Mouse (Mus musculus): ENCODE results near the gene Nasp. TPM values are rescaled to one million over a fixed set of nuclear protein-coding genes. Genes with fewer than 3 reads are reported as not detected.

The Nasp gene
- polyA plus RNA-seq, 1 experiment from 2014 or later = 83.0 TPM

GRCm38 (mm10) chr4:116635197-116635596, 7.5 kb upstream of the Nasp start:
- no peak for DNase-seq
- Histone ChIP-seq H3K9ac (no peak overlapping the region), H3K4me3 (replicated peaks) (no peak overlapping the region), H3K36me3 (peaks cover 56% of the 10 kb centered on the region), H3K27ac (no peak overlapping the region), H3K27me3 (no peaks in the 10 kb centered on the region), H3K4me1 (replicated peaks) (no peaks in the 10 kb centered on the region), H3K9me3 (replicated peaks) (no peaks in the 10 kb centered on the region), H3K4me2 (no peak overlapping the region)
- WGBS (ENCODE audit: insufficient replicate concordance) = 80% methylated on average over 1 of the region's 1 CpGs
- ATAC-seq (ENCODE audit: low read depth) = no peak

DNA sequence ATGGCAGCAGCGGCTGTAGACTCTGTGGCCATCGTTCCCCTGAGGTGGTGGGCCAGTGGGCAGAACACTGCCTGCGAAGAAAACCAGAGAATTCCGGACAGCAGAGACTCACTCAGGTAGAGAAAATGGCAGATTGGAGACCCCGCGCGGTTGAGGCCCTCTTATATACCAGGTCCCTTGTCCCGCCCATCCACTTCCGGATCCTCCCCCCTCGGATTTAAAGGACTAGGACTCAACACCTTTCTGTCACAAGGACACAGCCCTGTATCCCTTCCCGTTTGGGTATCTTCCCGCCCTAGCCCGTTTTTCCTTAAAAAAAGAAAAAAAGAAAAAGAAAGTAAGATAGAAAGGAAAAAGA, 403 bp downstream of the Nasp start:
- Histone ChIP-seq H3K9ac (peak overlapping the region; percentile 90), H3K27me3 (no peaks in the 10 kb centered on the region), H3K9me3 (replicated peaks) (no peaks in the 10 kb centered on the region), H3K36me3 (peaks cover 17% of the 10 kb centered on the region), H3K4me2 (peak overlapping the region; percentile 88), H3K27ac (peak overlapping the region; percentile 94), H3K4me1 (replicated peaks) (peaks cover 25% of the 10 kb centered on the region), H3K4me3 (replicated peaks) (peak overlapping the region; percentile 96)
- under 1% methylated on average over 13 of the region's 13 CpGs for WGBS (ENCODE audit: insufficient replicate concordance)
- peak; percentile 86 for DNase-seq
- ATAC-seq (ENCODE audit: low read depth) = peak; percentile 82

DNA sequence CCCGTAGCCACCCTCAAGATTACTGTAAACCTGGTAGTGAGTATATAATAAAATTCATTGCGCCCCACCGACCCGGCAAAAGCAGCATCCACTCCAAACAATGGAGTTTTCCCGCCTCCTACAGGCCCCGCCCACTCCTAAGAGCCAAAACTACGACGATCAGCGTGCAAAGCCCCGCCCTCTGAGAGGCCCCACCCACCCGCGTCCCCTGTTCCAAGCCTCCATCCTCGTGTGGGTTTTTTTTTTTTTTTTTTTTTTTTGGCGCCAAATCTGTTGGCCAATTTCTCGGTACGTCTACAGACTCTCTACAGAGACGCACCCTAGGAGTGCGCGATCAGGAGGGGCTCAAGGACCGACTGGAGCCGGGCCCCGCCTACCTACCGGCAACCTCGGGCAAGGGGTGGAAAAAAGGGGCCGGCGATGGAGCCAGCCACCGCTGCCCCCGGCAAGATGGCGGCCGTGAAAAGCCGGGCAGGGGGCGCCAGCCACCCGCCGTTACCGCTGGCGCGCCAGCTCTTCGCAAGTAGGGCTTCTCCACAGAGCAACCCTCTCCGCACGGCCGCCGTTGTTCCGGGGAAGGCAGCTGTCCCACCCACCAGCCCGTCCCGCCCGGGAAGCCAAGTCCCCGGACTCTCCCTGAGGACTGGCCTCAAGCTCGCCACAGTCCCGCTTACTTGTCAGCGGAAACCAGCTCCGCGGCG, 933 bp downstream of the Nasp start:
- ATAC-seq (ENCODE audit: low read depth) (peak; percentile 76), DNase-seq (peak; percentile 79)
- H3K27ac ChIP-seq = peak overlapping the region; percentile 94
- under 1% methylated on average over 52 of the region's 53 CpGs for WGBS (ENCODE audit: insufficient replicate concordance)
- peaks cover 25% of the 10 kb centered on the region for H3K4me1 ChIP-seq (replicated peaks)
- peaks cover 21% of the 10 kb centered on the region for H3K36me3 ChIP-seq
- H3K9ac ChIP-seq = peak overlapping the region; percentile 90
- peak overlapping the region; percentile 96 for H3K4me3 ChIP-seq (replicated peaks)
- H3K9me3 ChIP-seq (replicated peaks) = no peaks in the 10 kb centered on the region
- H3K4me2 ChIP-seq = peak overlapping the region; percentile 88
- no peaks in the 10 kb centered on the region for H3K27me3 ChIP-seq

DNA sequence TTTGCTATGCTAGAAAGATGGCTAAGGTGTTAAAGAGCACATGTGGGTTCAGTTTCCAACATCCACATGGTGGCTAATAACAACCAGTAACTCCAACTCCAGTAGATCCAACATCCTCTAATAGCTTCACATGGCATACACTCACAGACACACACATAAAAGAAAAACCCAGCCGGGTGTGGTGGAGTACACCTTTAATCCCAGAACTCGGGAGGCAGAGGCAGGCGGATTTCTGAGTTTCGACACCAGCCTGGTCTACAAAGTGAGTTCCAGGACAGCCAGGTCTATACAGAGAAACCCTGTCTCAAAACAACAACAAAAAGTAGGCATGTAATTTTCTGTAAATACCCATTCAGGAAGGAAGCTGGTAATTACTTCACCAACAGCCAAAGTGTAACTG, 2.9 kb downstream of the Nasp start:
- 80% methylated on average over 4 of the region's 4 CpGs for WGBS (ENCODE audit: insufficient replicate concordance)
- Histone ChIP-seq H3K36me3 (peaks cover 39% of the 10 kb centered on the region), H3K27ac (no peak overlapping the region), H3K27me3 (no peaks in the 10 kb centered on the region), H3K4me1 (replicated peaks) (peaks cover 25% of the 10 kb centered on the region), H3K4me3 (replicated peaks) (peak overlapping the region; percentile 96; the same call in 1 of the 2 replicates), H3K4me2 (peak overlapping the region; percentile 88), H3K9ac (no peak overlapping the region; the same call in 1 of the 2 replicates), H3K9me3 (replicated peaks) (no peaks in the 10 kb centered on the region)
- no peak for DNase-seq
- no peak for ATAC-seq (ENCODE audit: low read depth)

DNA sequence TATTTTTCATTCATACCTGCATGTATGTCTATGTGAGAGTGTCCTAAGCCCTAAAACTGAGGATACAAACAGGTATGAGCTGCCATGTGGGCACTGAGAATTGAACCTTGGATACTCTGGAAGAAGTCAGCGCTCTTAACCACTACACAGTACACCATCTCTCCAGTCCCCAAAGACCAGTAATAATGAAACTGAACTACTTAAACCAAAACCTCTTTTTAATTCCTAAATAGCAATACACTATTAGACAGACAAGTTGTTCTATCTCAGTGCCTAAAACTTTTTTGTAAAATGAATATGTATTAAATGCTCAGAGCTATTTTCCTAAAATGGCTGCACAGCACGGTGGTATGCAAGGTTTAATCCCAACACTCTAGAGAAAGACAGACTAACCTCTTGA, 12.5 kb downstream of the Nasp start:
- WGBS (ENCODE audit: insufficient replicate concordance) = 88% methylated on average over 2 of the region's 2 CpGs
- no peaks in the 10 kb centered on the region for H3K9me3 ChIP-seq (replicated peaks)
- ATAC-seq (ENCODE audit: low read depth) (no peak), DNase-seq (no peak)
- H3K4me1 ChIP-seq (replicated peaks) = no peaks in the 10 kb centered on the region
- H3K4me3 ChIP-seq (replicated peaks) = no peak overlapping the region
- no peak overlapping the region for H3K9ac ChIP-seq
- H3K36me3 ChIP-seq = peaks cover 78% of the 10 kb centered on the region
- H3K27ac ChIP-seq = no peak overlapping the region
- H3K4me2 ChIP-seq = no peak overlapping the region
- no peaks in the 10 kb centered on the region for H3K27me3 ChIP-seq

GRCm38 (mm10) chr4:116612621-116613020, 15.1 kb downstream of the Nasp start:
- Histone ChIP-seq H3K4me3 (replicated peaks) (no peak overlapping the region), H3K36me3 (peaks cover 78% of the 10 kb centered on the region), H3K4me2 (no peak overlapping the region), H3K4me1 (replicated peaks) (no peaks in the 10 kb centered on the region), H3K9ac (no peak overlapping the region), H3K27ac (no peak overlapping the region), H3K27me3 (no peaks in the 10 kb centered on the region), H3K9me3 (replicated peaks) (no peaks in the 10 kb centered on the region)
- WGBS (ENCODE audit: insufficient replicate concordance) = 86% methylated on average over 2 of the region's 2 CpGs
- no peak for DNase-seq
- ATAC-seq (ENCODE audit: low read depth) = no peak

DNA sequence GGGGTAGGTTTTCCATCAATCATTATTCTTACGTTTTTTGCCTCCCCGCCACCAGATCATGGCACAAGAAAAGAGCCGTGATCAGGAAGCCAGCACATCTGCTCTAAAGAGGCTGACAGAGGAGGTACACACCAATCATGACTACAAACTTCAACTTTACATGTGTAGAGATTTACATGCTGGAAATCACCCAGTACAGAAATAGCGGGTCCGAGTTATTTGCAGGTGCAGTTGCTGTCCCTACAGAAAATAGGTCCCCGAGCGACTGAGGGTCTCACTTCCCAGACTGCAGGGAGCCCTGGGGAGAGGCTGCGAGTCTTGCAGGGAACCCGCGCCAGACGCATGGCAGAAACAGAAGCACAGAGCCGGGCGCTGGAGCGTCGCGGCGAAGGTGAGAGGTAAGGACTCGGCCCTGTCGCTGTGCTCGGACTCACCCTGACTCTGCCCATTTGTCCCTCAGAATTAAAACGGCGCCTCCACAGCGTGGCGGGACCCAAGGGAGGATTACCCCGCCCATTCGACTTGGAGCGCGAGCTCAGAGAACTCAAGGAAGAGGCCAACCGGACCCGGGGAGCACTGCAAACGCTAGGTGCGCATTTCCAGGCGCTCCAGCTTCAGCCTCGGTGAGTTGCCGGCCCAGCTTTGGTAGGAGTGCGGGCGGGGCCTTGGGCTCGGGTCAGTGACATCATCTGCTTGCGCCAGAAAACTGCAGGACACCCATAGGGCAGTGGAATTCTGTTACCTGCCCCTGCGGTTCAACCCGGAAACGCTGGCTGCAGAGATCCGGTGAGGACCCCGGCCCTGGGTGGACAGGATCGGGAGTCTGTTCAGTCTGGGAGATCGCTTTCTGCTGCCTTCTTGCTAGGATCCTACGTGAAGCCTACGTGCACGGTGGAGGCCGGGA, 30.5 kb downstream of the Nasp start:
- Histone ChIP-seq H3K4me2 (peak overlapping the region; percentile 94), H3K4me1 (replicated peaks) (peaks cover 26% of the 10 kb centered on the region), H3K27ac (peak overlapping the region; percentile 76), H3K36me3 (peaks cover 46% of the 10 kb centered on the region), H3K4me3 (replicated peaks) (peak overlapping the region; percentile 73), H3K9ac (peak overlapping the region; percentile 81), H3K9me3 (replicated peaks) (no peaks in the 10 kb centered on the region), H3K27me3 (no peaks in the 10 kb centered on the region)
- ATAC-seq (ENCODE audit: low read depth) (peak; percentile 95), DNase-seq (peak; percentile 85)
- WGBS (ENCODE audit: insufficient replicate concordance) = under 1% methylated on average over 50 of the region's 50 CpGs

- peaks cover 29% of the 10 kb centered on the region for H3K4me1 ChIP-seq (replicated peaks)
- peak within 1 kb of the TSS; percentile 94 for H3K4me2 ChIP-seq
- WGBS (ENCODE audit: insufficient replicate concordance) = 42% methylated on average over 5 of the region's 5 CpGs
- peak within 1 kb of the TSS; percentile 73 for H3K4me3 ChIP-seq (replicated peaks)
- no peaks in the 10 kb centered on the region for H3K27me3 ChIP-seq
- no peaks in the 10 kb centered on the region for H3K9me3 ChIP-seq (replicated peaks)
- H3K9ac ChIP-seq = peak within 1 kb of the TSS; percentile 81
- no peak for ATAC-seq (ENCODE audit: low read depth)
- H3K36me3 ChIP-seq = peaks cover 46% of the 10 kb centered on the region
- DNase-seq = no peak
- H3K27ac ChIP-seq = peak within 1 kb of the TSS; percentile 76
Observed at GRCm38 (mm10) chr4:116596379-116596778, 31.4 kb downstream of the Nasp start, which contains the start of gene Ccdc17. Gene Ccdc17, plus strand, starts transcription at chr4:116596654.

DNA sequence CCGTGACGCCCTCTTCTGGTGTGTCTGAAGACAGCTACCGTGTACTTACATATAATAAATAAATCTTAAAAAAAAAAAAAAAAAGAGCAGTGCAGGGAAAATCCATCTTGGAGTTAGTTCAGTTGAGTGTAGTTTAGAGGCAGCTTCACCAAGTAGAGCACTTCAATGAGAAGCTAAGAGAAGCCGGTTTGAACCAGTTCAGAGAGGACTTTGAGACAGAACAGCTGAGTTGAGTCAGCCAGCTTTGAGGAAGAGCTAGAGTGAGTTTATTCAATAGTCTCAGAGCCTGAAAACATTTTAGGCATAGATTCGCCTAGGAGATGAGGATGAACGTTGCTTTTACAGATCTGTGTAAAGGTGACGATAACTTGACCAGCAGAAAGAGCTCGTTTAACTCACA, 31.9 kb downstream of the Nasp start:
- Histone ChIP-seq H3K9me3 (replicated peaks) (no peaks in the 10 kb centered on the region), H3K4me1 (replicated peaks) (peaks cover 29% of the 10 kb centered on the region), H3K4me3 (replicated peaks) (no peak overlapping the region), H3K36me3 (peaks cover 47% of the 10 kb centered on the region), H3K27ac (no peak overlapping the region), H3K4me2 (peak overlapping the region; percentile 2; the same call in 1 of the 2 replicates), H3K9ac (no peak overlapping the region), H3K27me3 (no peaks in the 10 kb centered on the region)
- DNase-seq (no peak), ATAC-seq (ENCODE audit: low read depth) (no peak)
- WGBS (ENCODE audit: insufficient replicate concordance) = 76% methylated on average over 8 of the region's 8 CpGs

DNA sequence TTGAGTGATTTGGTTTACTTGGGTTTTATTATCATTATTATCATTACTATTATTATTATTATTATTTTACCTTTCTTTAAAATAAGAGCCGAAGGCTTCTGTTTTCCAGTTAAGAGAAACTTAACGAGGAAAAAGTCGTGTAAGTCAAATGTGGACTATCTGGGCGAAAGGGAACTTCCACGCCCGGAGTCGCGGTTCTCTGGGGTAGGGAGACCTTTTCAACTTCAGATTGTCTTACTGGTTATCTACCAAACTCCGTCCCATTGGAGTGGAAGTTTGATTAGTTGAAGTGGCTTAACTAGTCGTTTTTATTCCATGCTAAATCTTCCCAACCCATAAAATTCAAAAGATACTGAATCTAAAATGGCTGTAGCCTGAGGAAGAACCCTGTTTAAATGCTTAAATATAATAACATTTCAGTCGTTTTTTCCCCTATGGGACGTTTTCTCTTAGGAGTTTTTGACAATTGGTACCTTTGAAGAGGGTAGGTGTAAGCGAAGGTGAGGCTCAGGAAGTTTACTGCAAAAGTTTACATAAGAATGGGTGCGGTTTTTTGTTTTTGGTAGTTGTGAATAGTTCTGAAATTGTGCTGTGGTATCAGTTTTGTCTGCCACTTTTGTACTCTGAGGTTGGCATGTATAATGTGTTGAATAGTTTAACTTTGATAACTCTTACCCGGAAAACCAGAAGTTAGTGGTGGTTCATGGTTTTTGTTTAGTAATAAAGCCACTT, 69.4 kb downstream of the Nasp start:
- Histone ChIP-seq H3K4me3 (replicated peaks) (peak overlapping the region; percentile 93), H3K9me3 (replicated peaks) (no peaks in the 10 kb centered on the region), H3K36me3 (peaks cover 21% of the 10 kb centered on the region), H3K27ac (peak overlapping the region; percentile 97), H3K9ac (peak overlapping the region; percentile 94), H3K4me2 (peak overlapping the region; percentile 88), H3K27me3 (no peaks in the 10 kb centered on the region), H3K4me1 (replicated peaks) (peaks cover 41% of the 10 kb centered on the region)
- ATAC-seq (ENCODE audit: low read depth) (no peak), DNase-seq (no peak)
- WGBS (ENCODE audit: insufficient replicate concordance) = 2% methylated on average over 15 of the region's 15 CpGs
